Mouse (Mus musculus) MEL-GATA-1-ER (cell line): ENCODE data around the gene Pank4.

Source experiments
- DNase-seq: peaks from one replicate; pipeline ENCODE4 v3.0.0-alpha.2; 2012; ENCODE audit warnings: low read depth; ENCODE audit errors: extremely low read depth

Pank4 gene

DNA sequence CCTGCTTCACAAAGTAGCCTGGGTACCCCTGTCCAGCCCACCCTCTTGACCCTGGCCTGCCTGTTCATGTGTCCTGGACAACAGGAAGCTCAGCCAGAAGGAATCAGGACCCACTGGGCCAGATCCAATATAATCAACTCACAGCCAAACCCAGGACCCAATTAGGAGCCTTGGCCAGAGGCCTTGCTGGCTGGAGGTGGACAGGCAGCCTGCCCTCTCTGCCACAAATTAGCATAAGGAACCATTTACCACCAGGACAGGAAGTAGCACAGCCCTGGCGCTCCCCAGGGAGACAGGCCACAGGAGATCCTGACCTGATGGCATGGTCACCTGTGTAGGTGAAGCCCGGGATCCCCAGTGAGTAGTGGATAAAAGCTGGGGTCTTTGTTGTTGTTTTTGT is 48.2 kb downstream of the Pank4 start:
- no peak for DNase-seq

- no peak for DNase-seq
Measured at GRCm38 (mm10) chr4:155012788-155013187, 48.9 kb downstream of the Pank4 start.

GRCm38 (mm10) chr4:155014244-155014643 is 50.3 kb downstream of the Pank4 start:
- DNase-seq: no peak

DNA sequence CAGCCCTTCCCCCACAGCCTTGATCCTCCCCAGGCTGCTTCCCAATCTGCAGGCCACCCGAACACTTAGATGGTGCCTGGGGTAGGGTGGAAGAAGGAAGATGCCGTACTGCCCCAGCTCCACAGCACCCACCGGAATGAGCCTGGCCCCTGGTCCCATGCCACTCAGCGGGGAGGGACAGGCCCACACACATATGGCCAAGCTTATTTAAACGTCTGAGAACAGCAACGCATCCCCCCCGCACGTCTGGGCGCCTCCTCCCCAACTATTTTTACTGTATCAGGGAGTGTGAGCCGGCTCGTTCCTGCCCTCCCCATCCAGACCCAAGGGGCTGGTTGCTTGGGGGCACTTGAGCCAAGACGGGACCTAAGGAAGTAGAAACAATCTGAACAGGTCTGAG is 50.9 kb downstream of the Pank4 start:
- no peak for DNase-seq

DNA sequence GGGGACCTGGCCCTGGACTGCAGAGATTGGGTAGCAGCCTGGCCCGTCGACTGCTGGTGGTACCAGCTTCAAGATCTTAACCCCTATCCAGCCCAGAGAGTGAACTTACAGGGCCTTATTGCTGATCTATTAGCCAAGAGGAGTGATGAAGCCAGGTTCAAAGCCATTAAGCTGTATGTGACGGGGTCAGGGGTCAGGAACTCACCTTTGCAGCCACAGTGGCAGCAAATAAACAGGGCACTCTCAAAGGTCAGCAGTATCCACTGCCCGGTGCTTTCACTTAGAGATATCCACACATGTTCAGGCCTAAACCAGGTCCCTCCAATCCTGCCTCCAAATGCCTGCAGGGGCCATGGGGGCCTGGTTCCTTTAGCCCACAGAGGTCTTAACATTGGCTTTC is 51.6 kb downstream of the Pank4 start:
- DNase-seq: no peak

- no peak for DNase-seq
Measured at GRCm38 (mm10) chr4:155016807-155017206, 52.9 kb downstream of the Pank4 start.

- no peak for DNase-seq
Measured at GRCm38 (mm10) chr4:155017253-155017878, 53.4 kb downstream of the Pank4 start.

- no peak for DNase-seq
Measured at GRCm38 (mm10) chr4:155018066-155018465, 54.1 kb downstream of the Pank4 start.

GRCm38 (mm10) chr4:155018601-155019335 is 54.8 kb downstream of the Pank4 start:
- DNase-seq: no peak

DNA sequence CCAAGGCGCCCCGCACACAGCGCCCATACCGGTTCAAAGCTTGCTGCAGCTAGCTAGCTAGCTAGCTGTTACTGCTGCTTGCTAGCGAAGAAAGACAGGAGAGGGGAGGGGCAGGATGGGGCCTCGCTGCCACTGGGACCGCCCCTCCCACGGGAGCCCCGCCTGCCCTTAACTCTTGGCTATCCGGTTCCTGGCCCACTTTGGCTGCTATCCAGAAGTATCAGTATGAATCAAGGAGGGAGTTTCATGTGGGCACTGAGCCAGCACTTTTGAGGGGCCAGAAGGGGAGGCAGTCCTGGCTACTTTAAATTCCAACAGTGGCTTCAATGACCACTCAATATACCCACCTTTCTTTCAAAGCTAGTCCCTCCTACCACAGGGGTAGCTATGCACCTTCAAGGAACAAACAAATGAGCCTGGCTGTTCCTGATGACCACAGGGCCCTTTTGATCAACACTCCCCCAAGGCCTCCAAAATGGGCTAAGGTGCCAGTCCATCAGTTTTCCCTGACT is 55.5 kb downstream of the Pank4 start:
- DNase-seq: no peak

- no peak for DNase-seq
Measured at GRCm38 (mm10) chr4:155020141-155020540, 56.2 kb downstream of the Pank4 start.

DNA sequence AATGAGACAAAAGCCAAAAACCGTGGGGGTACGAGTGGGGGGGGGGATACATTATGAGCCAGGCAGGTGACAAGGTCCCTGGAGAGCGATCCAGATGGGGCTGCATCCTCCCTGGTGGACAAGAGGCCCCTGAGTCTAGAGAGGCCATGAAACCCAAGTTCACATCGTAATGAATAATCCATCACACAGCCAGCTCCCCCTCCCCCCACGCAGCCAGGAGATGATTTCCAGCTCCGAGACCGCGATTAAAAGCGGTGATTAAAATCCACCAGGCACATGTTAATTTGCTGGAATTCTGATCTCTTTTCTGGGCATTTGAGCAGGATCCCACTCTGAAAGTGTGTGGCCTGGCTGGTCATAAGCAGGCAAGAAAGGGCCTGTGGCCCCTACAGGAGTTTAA is 56.9 kb downstream of the Pank4 start:
- no peak for DNase-seq

- DNase-seq: no peak
Measured at GRCm38 (mm10) chr4:155022228-155022855, 58.4 kb downstream of the Pank4 start.

DNA sequence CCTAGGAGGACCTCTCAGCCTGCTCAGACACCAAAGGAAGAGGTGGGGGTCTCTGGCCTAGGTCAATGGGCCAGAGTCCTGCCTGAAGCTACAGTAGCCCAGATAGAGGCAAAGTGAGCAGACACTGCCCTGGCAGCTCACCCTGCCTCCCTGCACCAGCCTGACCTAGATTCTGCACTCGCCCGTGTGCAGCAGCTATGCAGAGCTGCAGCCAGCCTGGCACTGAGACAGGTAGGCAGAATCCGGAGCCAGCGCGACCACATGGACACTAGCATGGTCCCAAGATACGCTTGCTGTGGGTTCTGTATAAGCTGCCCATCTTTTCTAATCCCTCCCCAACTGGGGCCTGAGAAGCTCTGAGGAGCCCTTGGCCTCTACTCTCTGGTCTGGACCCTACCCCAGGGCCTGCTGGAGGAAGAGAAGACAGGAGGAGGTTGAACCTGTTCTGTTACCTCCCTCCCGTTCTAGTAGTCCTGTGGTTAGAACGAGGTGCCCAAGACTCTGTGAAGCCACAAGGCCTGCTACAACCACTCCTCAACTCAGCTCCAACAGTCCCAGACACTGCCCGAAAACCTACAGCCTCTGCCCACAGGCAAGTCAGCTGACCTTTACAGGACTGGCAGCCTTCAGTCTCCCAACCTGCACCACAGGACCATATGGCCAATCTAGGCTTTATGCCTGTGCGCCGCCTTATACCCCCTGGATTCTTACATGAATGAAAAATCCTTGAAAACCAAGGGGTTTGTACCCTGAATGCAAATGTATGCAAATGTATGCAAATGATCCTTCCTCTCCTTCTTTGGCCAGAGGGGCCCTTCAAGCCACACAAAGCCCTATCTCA is 60.5 kb downstream of the Pank4 start:
- DNase-seq: no peak
